Mouse (Mus musculus) R1 (cell line): Measurements from ENCODE around the gene Fam83g.

Experiments
- DNase-seq: peaks from one replicate; pipeline ENCODE4 v3.0.0-alpha.2; 2018; ENCODE audit warnings: low read depth, low spot score

Fam83g gene

DNA sequence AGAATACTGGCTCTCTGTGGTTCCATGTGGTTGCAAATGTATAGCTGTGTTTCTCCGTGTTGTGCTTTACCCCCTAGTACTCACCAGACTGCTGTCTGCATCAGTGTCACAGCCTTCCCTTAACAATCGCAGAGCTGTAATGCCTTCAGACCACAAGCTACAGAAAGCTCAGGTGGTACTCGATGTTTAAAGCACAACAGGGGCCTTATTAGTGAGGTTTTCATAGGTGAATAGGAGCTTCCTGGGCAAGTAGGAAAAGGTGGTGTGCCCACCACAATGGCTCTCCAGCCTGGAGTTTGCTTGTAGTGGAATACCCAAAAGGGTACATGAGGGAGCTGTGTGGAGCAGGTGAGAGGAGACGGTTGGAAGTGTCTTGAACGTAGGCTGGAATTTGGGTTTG is 31.7 kb upstream of the Fam83g start:
- DNase-seq, result no peak

- no peak for DNase-seq
Observed at GRCm38 (mm10) chr11:61652686-61653447, 31.0 kb upstream of the Fam83g start, which contains the start of gene Grap. Gene Grap, plus strand, starts transcription at chr11:61653265.

DNA sequence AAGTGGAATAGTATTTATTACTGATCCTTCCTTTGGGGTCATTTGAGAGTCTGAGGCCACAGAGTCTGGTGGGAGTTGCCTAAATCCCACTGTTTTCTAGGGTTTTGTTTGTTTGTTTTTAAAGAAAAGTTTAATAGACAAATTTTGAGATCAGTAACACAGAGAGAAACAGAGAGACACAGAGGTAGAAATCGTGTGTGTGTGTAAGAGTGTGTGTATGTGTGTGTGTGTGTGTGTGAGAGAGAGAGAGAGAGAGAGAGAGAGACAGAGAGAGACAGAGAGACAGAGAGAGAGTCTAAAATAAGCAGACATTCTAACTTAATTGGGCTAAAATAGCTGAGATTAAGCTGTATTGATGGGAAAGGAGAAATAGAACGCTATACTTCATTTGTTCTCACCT is 30.3 kb upstream of the Fam83g start:
- DNase-seq, result no peak

- DNase-seq, result no peak
Observed at GRCm38 (mm10) chr11:61654786-61655311, 29.0 kb upstream of the Fam83g start.

- DNase-seq, result no peak
Observed at GRCm38 (mm10) chr11:61655649-61656048, 28.2 kb upstream of the Fam83g start.

DNA sequence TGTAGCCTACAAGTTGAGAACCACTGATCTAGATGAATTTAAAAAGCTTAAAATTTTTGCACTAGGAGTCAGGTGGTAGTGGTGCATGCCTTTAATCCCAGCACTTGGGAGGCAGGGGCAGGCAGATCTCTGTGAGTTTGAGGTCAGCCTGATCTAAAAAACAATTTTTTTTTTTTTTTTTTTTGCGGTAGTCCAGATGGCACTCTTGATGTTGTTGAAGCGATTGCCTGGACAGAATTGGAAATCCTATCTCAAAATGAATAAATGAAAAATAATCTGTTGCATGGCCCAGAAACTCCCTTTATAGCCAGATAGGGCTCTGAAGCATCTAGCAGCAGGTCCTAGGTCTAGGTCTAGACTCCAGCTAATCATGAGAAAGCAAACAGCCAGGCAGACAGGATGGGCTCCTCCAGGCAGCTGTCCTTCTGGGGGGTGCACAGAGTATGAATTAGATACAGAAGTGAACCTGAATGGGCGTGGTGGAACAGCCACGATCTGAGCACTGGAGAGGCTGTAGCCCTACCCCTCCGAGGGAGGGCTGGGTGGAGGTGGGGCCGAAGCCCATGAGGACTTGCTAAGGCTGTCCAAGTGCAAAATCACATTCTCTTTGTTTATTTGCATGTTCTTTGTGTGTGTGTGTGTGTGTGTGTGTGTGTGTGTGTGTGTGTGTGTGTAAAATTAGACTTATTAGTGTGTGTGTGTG is 27.6 kb upstream of the Fam83g start:
- DNase-seq, result peak; percentile 24

DNA sequence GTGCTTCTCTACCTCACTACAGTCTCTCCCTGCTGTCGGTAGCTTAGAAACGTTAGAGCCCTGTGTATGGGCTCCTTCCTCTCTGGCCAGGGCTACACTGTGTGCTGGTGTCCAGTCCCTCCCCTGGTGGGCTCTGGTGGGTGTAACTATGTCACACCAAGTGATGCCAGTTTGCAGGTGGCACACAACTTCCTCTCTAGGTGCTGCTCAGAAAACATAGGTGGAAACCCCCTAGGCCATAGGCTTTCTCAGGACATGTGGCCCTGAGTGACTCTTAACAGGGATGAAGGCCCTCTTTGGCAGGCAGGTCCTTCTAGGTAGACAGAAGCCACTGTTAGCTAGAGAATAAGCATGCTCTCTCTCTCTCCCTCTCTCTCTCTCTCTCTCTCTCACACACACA is 26.5 kb upstream of the Fam83g start:
- DNase-seq, result no peak

GRCm38 (mm10) chr11:61658360-61658922 is 25.4 kb upstream of the Fam83g start:
- DNase-seq, result no peak

DNA sequence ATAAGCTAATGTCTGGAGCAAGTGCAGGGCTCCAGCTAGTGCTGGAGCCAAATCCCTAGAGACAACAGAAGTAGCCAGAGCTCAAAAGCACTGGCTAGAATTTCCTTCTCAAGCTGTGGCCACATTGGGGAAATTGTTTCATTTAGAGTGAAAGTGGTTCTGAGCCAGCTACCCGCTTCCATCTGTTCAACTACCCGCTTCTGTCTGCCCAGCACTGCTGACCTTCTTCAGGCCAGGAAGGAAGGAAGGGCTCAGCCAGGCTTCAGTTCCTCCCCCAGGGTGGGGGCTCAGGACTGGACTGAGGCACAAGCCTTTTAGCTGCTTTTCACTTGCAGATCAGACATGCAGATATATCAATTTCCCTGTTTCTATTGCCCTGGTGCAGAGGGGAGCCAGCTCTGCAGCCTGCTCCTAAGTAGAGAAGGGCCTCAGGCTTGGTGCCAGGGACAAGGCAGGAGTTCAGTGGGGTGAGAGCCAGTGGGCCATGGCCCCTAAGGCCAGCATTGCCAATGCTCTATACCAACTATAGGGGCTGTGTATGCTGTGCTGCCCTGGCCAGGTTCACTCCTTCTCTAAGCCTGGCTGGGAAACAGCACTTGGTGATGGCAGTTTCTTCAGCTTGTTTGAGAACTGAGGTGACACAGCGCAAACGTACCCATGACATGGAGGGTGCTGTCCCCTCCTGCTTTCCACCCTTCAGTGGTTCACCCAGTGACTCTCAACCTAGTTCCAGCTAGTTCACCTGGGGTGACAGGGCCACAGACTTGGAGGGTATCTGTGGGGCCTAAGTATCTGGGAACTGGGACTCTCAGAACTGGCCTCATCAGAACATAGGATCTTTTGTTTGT is 24.7 kb upstream of the Fam83g start:
- DNase-seq, result no peak

DNA sequence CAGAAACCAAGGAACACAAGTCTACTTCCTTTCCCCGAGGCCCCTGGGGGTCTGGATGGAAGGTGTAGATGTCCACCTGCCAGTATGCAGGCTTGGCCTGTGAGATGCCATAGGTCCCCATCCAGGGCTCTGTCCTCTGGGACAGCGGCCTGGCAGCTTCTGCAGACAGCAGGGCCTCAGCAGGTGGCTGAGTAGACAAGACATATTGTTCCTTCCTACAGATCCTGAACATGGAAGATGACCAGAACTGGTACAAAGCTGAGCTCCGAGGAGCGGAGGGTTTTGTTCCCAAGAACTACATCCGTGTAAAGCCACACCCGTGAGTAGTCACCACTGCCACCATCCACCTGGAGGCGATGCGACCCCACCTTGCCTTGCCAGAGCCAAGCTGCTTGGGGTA is 23.9 kb upstream of the Fam83g start:
- DNase-seq, result no peak

- no peak for DNase-seq
Observed at GRCm38 (mm10) chr11:61660806-61661392, 23.0 kb upstream of the Fam83g start.

DNA sequence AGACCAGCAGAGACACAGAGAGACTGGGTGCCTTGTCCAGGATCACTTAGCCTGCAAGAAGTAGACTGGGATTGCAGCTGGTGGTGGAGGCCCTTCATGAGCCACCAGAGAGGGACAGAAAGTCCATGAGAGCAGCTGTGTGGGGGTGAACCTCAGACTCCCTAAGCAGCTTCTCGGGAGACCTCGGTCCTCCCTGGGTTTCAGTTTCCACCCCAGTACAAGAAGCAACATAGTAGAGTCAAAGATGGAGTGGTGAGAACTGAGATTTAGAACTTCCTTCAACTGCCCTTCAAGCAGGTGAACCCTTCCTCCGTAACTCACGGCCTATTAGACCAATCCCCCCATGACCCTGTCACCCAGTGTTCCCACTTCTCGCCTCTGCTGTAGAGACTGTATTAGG is 21.7 kb upstream of the Fam83g start:
- no peak for DNase-seq

DNA sequence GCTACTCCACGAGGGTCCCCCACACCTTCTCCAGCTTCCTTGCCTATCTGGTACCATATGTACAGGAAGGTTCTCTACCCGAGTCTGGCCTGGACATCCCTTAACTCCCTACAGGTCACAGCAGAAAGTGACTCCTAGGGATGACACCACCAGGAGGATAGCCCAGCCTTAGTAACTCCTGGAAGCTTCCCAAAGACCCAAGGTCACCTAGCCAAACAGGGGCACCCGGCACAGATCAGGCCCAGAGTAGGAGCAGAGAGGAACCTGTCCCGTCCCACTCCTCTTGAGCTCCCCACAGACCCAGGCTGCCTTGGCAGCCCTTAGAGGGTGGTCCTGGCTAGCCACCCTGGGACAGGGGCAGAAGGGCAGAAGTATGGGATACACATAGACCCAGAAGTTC is 18.5 kb upstream of the Fam83g start:
- DNase-seq, result no peak

GRCm38 (mm10) chr11:61665991-61666799 is 17.7 kb upstream of the Fam83g start:
- DNase-seq, result peak; percentile 52

DNA sequence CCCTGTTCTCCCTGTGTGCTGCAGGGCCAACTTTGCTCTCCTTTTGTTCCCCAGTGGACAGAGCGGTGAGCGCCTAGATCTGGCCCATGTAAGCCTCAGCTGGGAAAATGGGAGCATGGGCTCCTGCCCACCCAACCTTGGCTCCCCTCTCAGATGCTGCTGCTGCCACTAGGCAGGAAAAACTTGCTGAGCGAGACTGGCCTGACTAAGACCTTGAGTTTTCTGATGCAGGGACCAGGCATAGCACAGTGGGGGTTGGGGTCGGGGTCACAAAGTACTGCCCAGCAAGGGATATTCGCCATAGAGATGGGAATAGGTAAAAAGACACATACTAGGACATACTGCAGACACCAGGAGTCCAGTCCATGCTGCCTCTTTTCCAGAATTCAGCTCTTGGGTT is 16.6 kb upstream of the Fam83g start:
- no peak for DNase-seq

DNA sequence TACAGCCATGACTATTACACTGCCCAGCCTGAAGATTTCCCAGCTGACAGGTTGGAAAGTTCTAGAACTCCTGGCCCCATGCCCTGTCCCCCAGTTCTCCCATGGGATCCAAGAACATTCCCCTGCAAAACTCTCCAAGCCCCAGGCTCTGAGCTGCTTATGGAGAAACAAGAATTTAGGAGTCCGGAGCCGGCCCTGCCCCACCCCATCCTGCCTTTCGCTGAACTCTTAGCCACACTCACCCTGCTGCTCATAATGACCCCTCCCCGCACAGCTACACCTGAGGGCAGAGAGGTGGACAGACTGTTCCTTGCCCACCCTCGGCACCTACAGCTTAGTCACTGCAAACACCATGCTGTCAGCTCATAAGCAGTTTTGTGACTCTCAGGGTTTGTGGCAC is 16.1 kb upstream of the Fam83g start:
- no peak for DNase-seq

- DNase-seq, result no peak
Observed at GRCm38 (mm10) chr11:61669492-61670490, 14.1 kb upstream of the Fam83g start.

DNA sequence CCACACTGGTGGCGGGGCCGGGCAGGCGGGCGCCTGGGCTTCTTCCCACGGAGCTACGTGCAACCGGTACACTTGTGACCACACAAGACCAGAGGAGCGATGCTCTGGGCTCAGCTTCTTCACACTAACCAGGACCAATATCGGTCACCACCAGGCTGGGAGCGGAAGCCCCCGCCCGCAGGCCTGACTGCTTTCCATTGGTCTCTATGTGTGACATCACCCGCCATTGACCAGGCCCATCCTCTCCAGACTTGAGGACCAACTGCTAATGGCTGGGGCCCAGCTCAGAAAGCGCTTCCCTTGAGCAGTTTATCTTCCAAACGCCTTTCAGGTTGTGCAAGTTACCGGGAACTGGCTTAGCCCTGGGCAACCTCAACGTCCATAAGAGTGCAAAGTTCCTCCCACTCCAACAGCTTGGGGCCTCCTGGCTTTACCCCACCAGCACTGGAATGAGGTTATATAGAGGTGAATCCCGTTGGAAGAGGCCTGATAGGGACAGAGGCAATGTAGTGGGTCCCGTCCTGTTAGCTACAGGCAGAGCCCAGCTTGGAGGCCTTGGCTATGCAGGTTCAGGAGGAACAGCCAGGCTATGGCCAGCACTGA is 12.0 kb upstream of the Fam83g start:
- peak; percentile 31 for DNase-seq

- DNase-seq, result no peak
Observed at GRCm38 (mm10) chr11:61673686-61674085, 10.2 kb upstream of the Fam83g start.
